In genomic region chr16:44055766-44056165, GRCm38 (mm10) we compare ENCODE assay signal across 20 mouse cellular contexts. TPM values are rescaled to one million over a fixed set of nuclear protein-coding genes. Genes with fewer than 3 reads are reported as not detected.
DNase-seq lines count a peak whose midpoint lies in the region; ATAC-seq and TF ChIP-seq lines count a peak whose summit lies in the region.
"Had no signal": no experiment of that assay in that cellular context is flagged by ENCODE, and none has a peak within 500 bp of the region (broad histone marks: within the 10 kb centered on the region; RNA-seq: fewer than 3 reads in every experiment).

No protein-coding gene starts in this region.

- H3K27me3 ChIP-seq in intestine, embryonic 14.5 days (replicated peaks; ENCODE audit: control insufficient read depth, insufficient read depth, low read length), result no peaks in the 10 kb centered on the region
- H3K27me3 ChIP-seq in intestine, postnatal 0 days (replicated peaks; ENCODE audit: control insufficient read depth, insufficient read depth, low read length), result no peaks in the 10 kb centered on the region
- H3K27me3 ChIP-seq: liver, embryonic 13.5 days; lung, embryonic 15.5 days; midbrain, embryonic 13.5 days had no signal

- no peaks in the 10 kb centered on the region for H3K9me3 ChIP-seq in intestine, embryonic 14.5 days (ENCODE audit: control insufficient read depth, low read length)
- H3K9me3 ChIP-seq in intestine, postnatal 0 days (ENCODE audit: control insufficient read depth), result no peaks in the 10 kb centered on the region
- H3K9me3 ChIP-seq: forebrain, embryonic 10.5 days; liver, embryonic 13.5 days; lung, embryonic 15.5 days; midbrain, embryonic 13.5 days had no signal

- peak; percentile 35 for DNase-seq in intestine, embryonic 14.5 days (ENCODE audit: low spot score)
- DNase-seq in ES-CJ7 (ENCODE audit: low read depth, low spot score), result peak; percentile 76
- peak; percentile 82 for DNase-seq in ZHBTc4 (ENCODE audit: low read depth, low spot score)
- DNase-seq in testis, postnatal 10 days (ENCODE audit: low spot score), result peak; percentile 38
- no peak for DNase-seq in left cerebral cortex, postnatal 25 days (ENCODE audit: low spot score in 2 of 2)
- no peak for DNase-seq in heart, adult 18-20 months
- DNase-seq: adrenal gland, adult 2 months; cerebellum, adult 11 months; cerebellum, postnatal 25 days; gastrocnemius, postnatal 10 days; kidney, adult 9 months; kidney, postnatal 4 days; layer of hippocampus, postnatal 36 days; liver, embryonic 13.5 days; retina, postnatal 1 day had no signal

- H3K9ac ChIP-seq in intestine, embryonic 14.5 days (ENCODE audit: low read length), result no peak overlapping the region
- H3K9ac ChIP-seq in intestine, postnatal 0 days (ENCODE audit: low read depth, low read length), result no peak overlapping the region
- H3K9ac ChIP-seq: liver, embryonic 13.5 days; lung, embryonic 15.5 days; midbrain, embryonic 13.5 days had no signal

- 65% methylated on average over 8 of the region's 8 CpGs for WGBS in intestine, embryonic 14.5 days
- WGBS in intestine, postnatal 0 days, result 63% methylated on average over 8 of the region's 8 CpGs

- H3K4me3 ChIP-seq in intestine, embryonic 14.5 days (ENCODE audit: low read depth, low read length), result no peak overlapping the region
- H3K4me3 ChIP-seq in intestine, postnatal 0 days (ENCODE audit: low read depth, low read length), result no peak overlapping the region
- H3K4me3 ChIP-seq: forebrain, embryonic 10.5 days; liver, embryonic 13.5 days; lung, embryonic 15.5 days; midbrain, embryonic 13.5 days; myocyte had no signal

- no peak overlapping the region for H3K4me2 ChIP-seq in intestine, embryonic 14.5 days (ENCODE audit: low read length)
- no peak overlapping the region for H3K4me2 ChIP-seq in intestine, postnatal 0 days (replicated peaks; ENCODE audit: low read depth)
- H3K4me2 ChIP-seq: liver, embryonic 13.5 days; lung, embryonic 15.5 days; midbrain, embryonic 13.5 days had no signal

- H3K36me3 ChIP-seq in intestine, embryonic 14.5 days (ENCODE audit: control insufficient read depth, insufficient read depth, low read length), result no peaks in the 10 kb centered on the region
- H3K36me3 ChIP-seq in intestine, postnatal 0 days (ENCODE audit: control insufficient read depth, insufficient read depth), result no peaks in the 10 kb centered on the region
- H3K36me3 ChIP-seq: forebrain, embryonic 10.5 days; liver, embryonic 13.5 days; lung, embryonic 15.5 days; midbrain, embryonic 13.5 days had no signal

- intact Hi-C loops in left cerebral cortex, postnatal 25 days (cut with DNase I), result no loop called here

- ATAC-seq in intestine, embryonic 14.5 days (replicated peaks; ENCODE audit: low FRiP score, low TSS enrichment, low read depth), result no peak
- ATAC-seq in intestine, postnatal 0 days, result no peak
- ATAC-seq: midbrain, embryonic 13.5 days had no signal

- H3K4me1 ChIP-seq in intestine, embryonic 14.5 days (replicated peaks; ENCODE audit: control insufficient read depth, insufficient read depth, low read length), result no peaks in the 10 kb centered on the region
- no peaks in the 10 kb centered on the region for H3K4me1 ChIP-seq in intestine, postnatal 0 days (replicated peaks; ENCODE audit: control insufficient read depth, insufficient read depth, low read length)
- H3K4me1 ChIP-seq: forebrain, embryonic 10.5 days; liver, embryonic 13.5 days; lung, embryonic 15.5 days; midbrain, embryonic 13.5 days had no signal

- TF ChIP-seq CTCF in intestine, postnatal 0 days (IDR thresholded peaks at IDR 0.05; ENCODE audit: low read depth), result no peak

- H3K27ac ChIP-seq in intestine, embryonic 14.5 days (ENCODE audit: low read depth), result no peak overlapping the region
- no peak overlapping the region for H3K27ac ChIP-seq in intestine, postnatal 0 days (ENCODE audit: low read depth, low read length)
- H3K27ac ChIP-seq: forebrain, embryonic 10.5 days; liver, embryonic 13.5 days; lung, embryonic 15.5 days; midbrain, embryonic 13.5 days had no signal

RNA-seq across cellular contexts. Expression of gene Gramd1c, which starts 7.4 kb away (rescaled TPM):
- polyA plus RNA-seq in intestine, embryonic 14.5 days (2014; fragmentation: Nextera tagmentation; extraction: Ambion mirVana), result 7.0 and 7.2 TPM in 2 replicates
- 7.0 and 7.6 TPM in 2 replicates for polyA plus RNA-seq in intestine, postnatal 0 days (2015; fragmentation: Nextera tagmentation; extraction: Ambion mirVana)
- total RNA-seq in left cerebral cortex, postnatal 25 days (2021), result 1 to 10 TPM; 1.4 to 3.2 TPM
- under 1 TPM; 0.30 to 0.69 TPM for total RNA-seq in heart, adult 18-20 months (2021)

Comparison
In these comparisons a context has a peak if more than half of its experiments do, and no peak if none do; other contexts are left out.
1. DNase-seq: peak in intestine, embryonic 14.5 days (single experiment), ES-CJ7 (single experiment), ZHBTc4 (single experiment) and testis, postnatal 10 days (single experiment); none in left cerebral cortex, postnatal 25 days (0 of 2) and heart, adult 18-20 months (0 of 2).